Mouse (Mus musculus): Measurements from ENCODE around the gene Smpd1.

- no peak for TF ChIP-seq CTCF (conservative IDR thresholded peaks at IDR 0.05; ENCODE audit: low read length)
- no peak for TF ChIP-seq POU5F1 (IDR thresholded peaks at IDR 0.05; ENCODE audit: borderline replicate concordance, low read length)
- TF ChIP-seq NANOG (IDR thresholded peaks at IDR 0.05; ENCODE audit: borderline replicate concordance, low read length), result no peak
These were observed 34.8 kb upstream of the Smpd1 start for GRCm38 (mm10) chr7:105519336-105519735.

Measured in E14TG2a.4 (cell line).